Mouse (Mus musculus): Measurements from ENCODE around the gene Ubl7. TPM values are rescaled to one million over a fixed set of nuclear protein-coding genes. Genes with fewer than 3 reads are reported as not detected.

Ubl7 gene
- polyA plus RNA-seq, 1 experiment, result 35.9 TPM

- TF ChIP-seq POLR2A (IDR thresholded peaks at IDR 0.05; ENCODE audit: borderline replicate concordance, control insufficient read depth, low read depth, low read length), result no peak
- TF ChIP-seq CTCF (IDR thresholded peaks at IDR 0.05; ENCODE audit: control insufficient read depth, insufficient read depth, low read length), result no peak
- 92% methylated on average over 3 of the region's 3 CpGs for WGBS
- no peak overlapping the region for H3K27ac ChIP-seq (ENCODE audit: control insufficient read depth, insufficient read depth, low read depth, low read length, poor library complexity)
- H3K4me1 ChIP-seq (ENCODE audit: control insufficient read depth, insufficient read depth, low read length), result peaks cover 2% of the 10 kb centered on the region; the same call in 1 of the 2 replicates
- H3K4me3 ChIP-seq (replicated peaks; ENCODE audit: control insufficient read depth, low read depth, low read length), result no peak overlapping the region
Observed at GRCm38 (mm10) chr9:57923046-57923445, 12.3 kb downstream of the Ubl7 start.

GRCm38 (mm10) chr9:57931166-57931767, 20.5 kb downstream of the Ubl7 start:
- 21% methylated on average over 5 of the region's 5 CpGs for whole genome bisulfite sequencing
- Histone ChIP-seq H3K4me1 (ENCODE audit: control insufficient read depth, insufficient read depth, low read length) (peaks cover 5% of the 10 kb centered on the region), H3K4me3 (replicated peaks; ENCODE audit: control insufficient read depth, low read depth, low read length) (no peak overlapping the region), H3K27ac (ENCODE audit: control insufficient read depth, insufficient read depth, low read depth, low read length, poor library complexity) (no peak overlapping the region)
- TF ChIP-seq POLR2A (IDR thresholded peaks at IDR 0.05; ENCODE audit: borderline replicate concordance, control insufficient read depth, low read depth, low read length) (no peak), CTCF (IDR thresholded peaks at IDR 0.05; ENCODE audit: control insufficient read depth, insufficient read depth, low read length) (no peak)

GRCm38 (mm10) chr9:57932253-57932652, 21.5 kb downstream of the Ubl7 start:
- no peak for TF ChIP-seq CTCF (IDR thresholded peaks at IDR 0.05; ENCODE audit: control insufficient read depth, insufficient read depth, low read length)
- TF ChIP-seq POLR2A (IDR thresholded peaks at IDR 0.05; ENCODE audit: borderline replicate concordance, control insufficient read depth, low read depth, low read length), result no peak
- H3K27ac ChIP-seq (ENCODE audit: control insufficient read depth, insufficient read depth, low read depth, low read length, poor library complexity), result no peak overlapping the region
- H3K4me1 ChIP-seq (ENCODE audit: control insufficient read depth, insufficient read depth, low read length), result peaks cover 5% of the 10 kb centered on the region
- WGBS, result 52% methylated on average over 3 of the region's 3 CpGs
- no peak overlapping the region for H3K4me3 ChIP-seq (replicated peaks; ENCODE audit: control insufficient read depth, low read depth, low read length)

- TF ChIP-seq CTCF (IDR thresholded peaks at IDR 0.05; ENCODE audit: control insufficient read depth, insufficient read depth, low read length) (no peak), POLR2A (IDR thresholded peaks at IDR 0.05; ENCODE audit: borderline replicate concordance, control insufficient read depth, low read depth, low read length) (no peak)
- 35% methylated on average over 6 of the region's 6 CpGs for WGBS
- no peak overlapping the region for H3K4me3 ChIP-seq (replicated peaks; ENCODE audit: control insufficient read depth, low read depth, low read length)
- H3K4me1 ChIP-seq (ENCODE audit: control insufficient read depth, insufficient read depth, low read length), result peaks cover 3% of the 10 kb centered on the region
- 0 out of 2 replicates have a peak overlapping the region, but pooled peaks have one; percentile 23 for H3K27ac ChIP-seq (ENCODE audit: control insufficient read depth, insufficient read depth, low read depth, low read length, poor library complexity)
Observed at GRCm38 (mm10) chr9:57932831-57933602, 22.2 kb downstream of the Ubl7 start.

GRCm38 (mm10) chr9:57935683-57936437, 25.1 kb downstream of the Ubl7 start:
- Histone ChIP-seq H3K27ac (ENCODE audit: control insufficient read depth, insufficient read depth, low read depth, low read length, poor library complexity) (no peak overlapping the region), H3K4me3 (replicated peaks; ENCODE audit: control insufficient read depth, low read depth, low read length) (no peak overlapping the region), H3K4me1 (ENCODE audit: control insufficient read depth, insufficient read depth, low read length) (peaks cover 3% of the 10 kb centered on the region)
- 26% methylated on average over 6 of the region's 6 CpGs for WGBS
- no peak for TF ChIP-seq POLR2A (IDR thresholded peaks at IDR 0.05; ENCODE audit: borderline replicate concordance, control insufficient read depth, low read depth, low read length)
- peak; percentile 96 for TF ChIP-seq CTCF (IDR thresholded peaks at IDR 0.05; ENCODE audit: control insufficient read depth, insufficient read depth, low read length)

- TF ChIP-seq POLR2A (IDR thresholded peaks at IDR 0.05; ENCODE audit: borderline replicate concordance, control insufficient read depth, low read depth, low read length) (no peak), CTCF (IDR thresholded peaks at IDR 0.05; ENCODE audit: control insufficient read depth, insufficient read depth, low read length) (no peak)
- 86% methylated on average over 4 of the region's 4 CpGs for WGBS
- Histone ChIP-seq H3K4me3 (replicated peaks; ENCODE audit: control insufficient read depth, low read depth, low read length) (no peak overlapping the region), H3K4me1 (ENCODE audit: control insufficient read depth, insufficient read depth, low read length) (no peaks in the 10 kb centered on the region; the same call in 1 of the 2 replicates), H3K27ac (ENCODE audit: control insufficient read depth, insufficient read depth, low read depth, low read length, poor library complexity) (no peak overlapping the region)
Observed at GRCm38 (mm10) chr9:57937171-57937570, 26.4 kb downstream of the Ubl7 start.

GRCm38 (mm10) chr9:57937651-57938050, 26.9 kb downstream of the Ubl7 start:
- no peak overlapping the region for H3K27ac ChIP-seq (ENCODE audit: control insufficient read depth, insufficient read depth, low read depth, low read length, poor library complexity)
- no peak overlapping the region for H3K4me3 ChIP-seq (replicated peaks; ENCODE audit: control insufficient read depth, low read depth, low read length)
- 80% methylated on average over 6 of the region's 6 CpGs for WGBS
- TF ChIP-seq CTCF (IDR thresholded peaks at IDR 0.05; ENCODE audit: control insufficient read depth, insufficient read depth, low read length) (no peak), POLR2A (IDR thresholded peaks at IDR 0.05; ENCODE audit: borderline replicate concordance, control insufficient read depth, low read depth, low read length) (no peak)
- no peaks in the 10 kb centered on the region; the same call in 1 of the 2 replicates for H3K4me1 ChIP-seq (ENCODE audit: control insufficient read depth, insufficient read depth, low read length)
